Mouse (Mus musculus) right cerebral cortex, postnatal 36 days (tissue): ENCODE measurements at regions not wholly inside any gene's neighbourhood (a gene's known extent, or its start where the extent isn't known, plus 50 kb on each side); places are given as distances from the start of the nearest gene placed in this dataset.
"Not testable (repeated sequence)": the region's sequence is repeated elsewhere in the genome, so short reads cannot be mapped to it uniquely, and the experiment has no call there.

Source experiments
- DNase-seq, 2 experiments: peaks; one replicate each; pipeline ENCODE4 v3.0.0; 2022; ENCODE audit warnings: low spot score in 2 of 2, mixed read lengths in 1 of 2

- no peak for DNase-seq
Measured at GRCm38 (mm10) chr12:16378501-16378900, 232.3 kb downstream of the Lpin1 start.

- no peak for DNase-seq
Measured at GRCm38 (mm10) chr12:16374331-16374996, 236.3 kb downstream of the Lpin1 start.

GRCm38 (mm10) chr12:16370061-16370460 is 240.7 kb downstream of the Lpin1 start:
- DNase-seq: no peak

DNA sequence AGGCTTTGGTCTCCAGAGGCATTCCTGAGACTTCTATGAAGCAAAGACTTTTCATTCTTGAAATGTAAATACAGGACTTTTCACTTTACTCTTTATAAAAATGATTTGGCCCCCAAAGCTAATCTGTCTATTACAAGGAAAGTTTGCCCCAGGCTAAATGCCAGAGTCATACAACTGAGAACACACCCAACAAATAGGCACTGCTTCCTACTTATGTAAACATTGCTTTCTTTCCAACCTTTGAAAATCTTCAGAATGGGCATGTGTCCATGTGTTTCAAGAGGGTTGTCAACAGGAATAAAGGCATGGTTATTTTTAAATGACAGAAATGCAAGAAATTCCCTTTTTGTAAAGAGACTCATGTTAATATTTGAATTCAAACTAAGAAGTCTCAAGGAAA is 248.4 kb downstream of the Lpin1 start:
- DNase-seq: no peak

DNA sequence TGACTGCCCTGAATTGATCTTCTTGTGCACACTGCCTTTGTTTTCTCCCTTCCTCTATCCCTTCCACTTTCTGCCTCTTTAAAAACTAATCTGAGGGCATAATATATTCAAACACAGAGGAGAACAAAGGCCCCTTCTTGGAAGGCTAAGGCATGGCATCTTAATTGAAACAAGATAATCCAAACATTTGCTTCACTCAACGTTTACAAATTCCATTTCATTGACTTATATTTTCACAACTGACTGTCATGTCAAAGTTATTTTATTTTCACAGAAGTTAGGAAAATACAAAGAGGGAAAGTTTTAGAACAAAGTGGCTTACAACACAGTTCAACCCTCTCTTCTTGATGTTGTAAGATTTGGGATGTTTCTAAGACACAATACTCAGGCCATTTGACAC is 251.9 kb downstream of the Lpin1 start:
- no peak for DNase-seq

DNA sequence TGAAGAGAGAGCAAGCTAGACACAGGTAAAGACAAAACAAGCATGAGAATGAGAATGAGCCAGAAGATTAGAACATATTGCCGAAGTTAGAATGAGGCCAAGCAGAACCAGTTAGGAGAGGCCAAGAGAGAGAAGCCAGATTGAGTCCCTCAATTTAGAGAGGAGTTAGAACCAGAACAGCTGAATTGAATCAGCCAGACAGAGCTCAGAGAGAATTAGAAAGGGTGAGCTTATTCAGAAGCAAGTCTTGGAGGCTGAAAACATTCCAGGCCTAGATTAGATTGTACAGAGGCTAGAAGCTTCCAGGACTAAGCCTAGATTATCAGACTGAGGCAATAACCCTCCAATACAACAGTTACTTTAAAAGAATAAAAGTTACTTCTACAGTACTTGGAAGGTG is 256.1 kb downstream of the Lpin1 start:
- DNase-seq: no peak

GRCm38 (mm10) chr12:16351751-16352150 is 259.0 kb downstream of the Lpin1 start:
- no peak for DNase-seq

DNA sequence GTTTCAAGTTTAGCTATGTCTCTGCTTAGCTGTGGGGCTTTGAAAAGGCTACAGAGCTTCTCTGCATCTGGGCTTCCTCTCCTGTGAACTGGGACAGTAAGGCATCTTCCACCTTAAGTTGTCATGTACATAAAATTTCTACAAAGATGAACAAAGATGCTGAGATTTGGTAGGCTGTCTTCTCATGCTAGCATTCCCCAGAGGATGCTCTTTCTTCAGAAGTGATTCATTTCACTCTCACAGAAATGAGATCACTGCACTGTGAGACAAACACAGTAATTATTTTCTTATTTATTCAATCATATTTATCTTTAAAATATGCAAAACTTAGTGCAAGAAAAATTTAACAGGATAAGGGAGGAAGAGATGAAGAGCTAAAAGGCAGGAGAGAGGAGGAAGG is 261.5 kb downstream of the Lpin1 start:
- DNase-seq: no peak

DNA sequence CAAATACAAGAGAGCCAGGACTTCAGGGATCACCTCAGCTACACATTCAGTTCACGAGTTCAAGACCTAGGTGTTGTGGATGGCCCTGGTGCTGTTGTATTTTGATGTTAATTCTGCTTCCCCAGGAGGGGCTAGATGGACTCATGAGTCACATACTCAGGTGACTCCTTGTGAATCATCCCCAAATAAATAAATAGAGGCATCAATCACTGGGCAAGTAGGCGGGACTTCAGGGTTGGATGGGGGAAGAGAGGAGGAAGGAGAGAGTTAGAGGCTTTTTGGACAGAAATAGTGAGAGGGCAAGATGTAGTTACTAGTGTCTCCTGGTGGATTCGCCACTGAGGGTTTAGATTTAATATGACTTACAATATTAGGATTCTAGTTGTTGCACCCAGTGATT is 266.7 kb downstream of the Lpin1 start:
- no peak for DNase-seq

- DNase-seq: not testable (repeated sequence)
Measured at GRCm38 (mm10) chr12:16342030-16342429, 268.7 kb downstream of the Lpin1 start.

DNA sequence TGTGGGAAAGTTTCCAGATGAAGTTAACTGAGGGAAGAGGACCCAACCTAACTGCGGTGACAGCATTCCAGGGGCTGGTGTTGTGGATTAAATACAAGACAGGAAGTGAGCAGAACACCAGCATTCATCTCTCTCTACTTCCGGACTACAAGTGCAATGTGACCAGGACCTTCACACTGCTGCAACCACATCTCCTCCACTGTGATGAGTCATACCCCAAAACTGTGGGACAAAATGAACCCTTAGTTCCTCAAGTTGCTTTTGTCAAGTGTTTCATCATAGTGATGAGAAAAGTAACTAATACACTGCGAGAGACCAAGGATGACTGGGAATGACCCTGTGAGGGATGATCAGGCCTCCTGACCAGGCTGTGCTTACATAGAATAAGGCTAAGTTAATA is 279.3 kb downstream of the Lpin1 start:
- DNase-seq: no peak

GRCm38 (mm10) chr12:16329129-16329528 is 281.6 kb downstream of the Lpin1 start:
- DNase-seq: no peak

- DNase-seq: no peak
Measured at GRCm38 (mm10) chr12:16320536-16321402, 290.0 kb downstream of the Lpin1 start.

- no peak for DNase-seq
Measured at GRCm38 (mm10) chr12:16308101-16308500, 302.7 kb downstream of the Lpin1 start.

GRCm38 (mm10) chr12:16304701-16305377 is 305.9 kb downstream of the Lpin1 start:
- DNase-seq: no peak

GRCm38 (mm10) chr12:16285061-16285460 is 325.7 kb downstream of the Lpin1 start:
- no peak for DNase-seq

DNA sequence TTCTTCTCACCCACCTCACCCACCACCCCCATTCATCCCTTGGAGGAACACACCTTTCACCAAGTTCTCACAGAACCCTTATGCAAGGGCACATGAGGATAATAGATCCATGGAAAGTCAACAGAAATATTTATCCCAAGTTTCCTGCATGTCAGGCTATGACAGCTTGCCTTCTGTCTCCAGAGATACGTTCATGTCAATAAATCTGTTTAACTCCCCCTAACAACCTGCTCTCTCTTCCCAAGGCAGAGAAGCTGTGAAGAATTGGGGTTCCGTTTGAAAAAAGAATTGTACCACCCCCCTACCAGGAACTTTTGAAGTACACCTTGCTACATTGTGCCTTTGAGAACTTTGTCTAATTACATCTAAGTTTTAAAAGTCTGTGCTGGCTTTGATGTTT is 331.6 kb downstream of the Lpin1 start:
- DNase-seq: no peak

GRCm38 (mm10) chr12:16277567-16278332 is 333.0 kb downstream of the Lpin1 start:
- no peak for DNase-seq

- DNase-seq: no peak
Measured at GRCm38 (mm10) chr12:16277144-16277543, 333.6 kb downstream of the Lpin1 start.

GRCm38 (mm10) chr12:16276301-16276700 is 334.5 kb downstream of the Lpin1 start:
- DNase-seq: no peak

GRCm38 (mm10) chr12:16272441-16272840 is 338.3 kb downstream of the Lpin1 start:
- no peak for DNase-seq

- DNase-seq: no peak
Measured at GRCm38 (mm10) chr12:16270876-16271275, 339.9 kb downstream of the Lpin1 start.
